Mouse (Mus musculus) megakaryocyte, embryonic 14.5 days (primary cell): Measurements from ENCODE around the gene Slc9a1.

ENCODE experiments used
- FLI1 ChIP-seq: IDR thresholded peaks from 2 replicates; pipeline ENCODE4 v1.6.1; 2012; ENCODE audit warnings: low read length, inconsistent platforms, mixed read lengths
- GATA1 ChIP-seq: IDR thresholded peaks from 3 replicates; pipeline ENCODE4 v1.6.1; 2012; ENCODE audit warnings: mixed read lengths, low read length, inconsistent platforms, borderline replicate concordance

DNA sequence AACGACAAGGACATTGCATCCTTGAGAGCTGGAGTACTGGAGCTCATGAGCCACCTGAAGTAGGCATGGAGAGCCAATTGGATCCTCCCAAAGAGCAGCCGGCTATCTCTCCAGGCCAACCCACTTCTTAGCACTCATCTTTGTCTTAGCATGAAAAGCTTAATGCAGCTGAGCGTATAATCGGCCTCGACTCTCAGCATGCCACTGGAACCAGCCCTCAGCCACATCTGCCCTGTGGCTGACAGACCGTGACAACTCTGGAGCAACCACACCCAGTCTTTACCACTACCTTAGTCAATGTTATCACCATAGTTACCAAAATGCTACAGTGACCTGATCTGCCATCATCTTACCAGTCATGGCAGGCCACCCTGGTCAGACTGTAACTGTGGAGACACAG is 62.0 kb downstream of the Slc9a1 start:
- TF ChIP-seq GATA1 (no peak), FLI1 (no peak)
